Mouse (Mus musculus) spleen, adult 12 weeks (tissue): Measurements from ENCODE around the gene Tmem106c.

Experiments
- DNase-seq: peaks from one replicate; pipeline ENCODE4 v3.0.0; 2022; ENCODE audit warnings: low spot score

Gene Tmem106c

GRCm38 (mm10) chr15:97963989-97964835 is at the start of gene Tmem106c:
TSS of gene Tmem106c (plus strand) at chr15:97964200.
- DNase-seq, result peak; percentile 90

- no peak for DNase-seq
Observed at GRCm38 (mm10) chr15:97914331-97914747, 49.7 kb upstream of the Tmem106c start.

DNA sequence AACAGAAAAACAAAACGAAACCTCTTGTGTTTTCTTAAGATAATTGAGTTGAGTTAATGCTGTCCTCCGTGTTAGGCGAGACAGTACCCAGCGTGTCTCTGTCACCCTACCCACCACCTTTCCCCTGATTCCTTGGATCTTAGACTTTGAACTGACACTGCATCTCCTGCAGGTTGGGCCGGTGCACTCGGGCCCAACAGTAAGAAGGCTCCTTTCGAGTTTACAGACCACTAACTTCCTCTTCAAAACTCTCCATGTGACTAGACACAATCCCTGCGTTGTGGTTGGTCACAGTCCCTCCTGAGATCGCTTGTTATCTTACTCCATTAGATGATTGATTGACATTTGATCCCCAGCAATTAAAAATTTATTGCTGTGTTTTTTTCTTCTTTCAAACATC is 46.0 kb upstream of the Tmem106c start:
- DNase-seq, result no peak

DNA sequence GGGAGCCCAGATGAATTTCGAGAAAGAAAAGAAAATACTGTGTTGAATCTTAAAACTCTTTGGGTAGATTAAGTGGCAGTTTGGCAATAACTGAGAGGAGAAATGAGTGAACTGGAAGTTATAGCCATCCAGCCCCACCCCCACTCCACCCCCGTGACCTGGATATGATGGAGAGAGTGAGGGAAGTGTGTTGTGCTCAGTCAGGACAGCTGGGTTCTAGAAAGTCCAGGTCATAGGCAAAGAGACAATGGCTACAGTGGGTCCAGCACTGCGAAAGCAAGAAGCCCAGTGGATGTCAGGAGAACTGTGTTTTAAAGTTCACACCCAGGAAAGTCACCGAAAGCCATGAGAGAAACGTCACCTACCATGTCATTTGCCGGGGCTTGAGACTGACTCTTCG is 44.8 kb upstream of the Tmem106c start:
- no peak for DNase-seq

GRCm38 (mm10) chr15:97920306-97920705 is 43.7 kb upstream of the Tmem106c start:
- DNase-seq, result no peak

DNA sequence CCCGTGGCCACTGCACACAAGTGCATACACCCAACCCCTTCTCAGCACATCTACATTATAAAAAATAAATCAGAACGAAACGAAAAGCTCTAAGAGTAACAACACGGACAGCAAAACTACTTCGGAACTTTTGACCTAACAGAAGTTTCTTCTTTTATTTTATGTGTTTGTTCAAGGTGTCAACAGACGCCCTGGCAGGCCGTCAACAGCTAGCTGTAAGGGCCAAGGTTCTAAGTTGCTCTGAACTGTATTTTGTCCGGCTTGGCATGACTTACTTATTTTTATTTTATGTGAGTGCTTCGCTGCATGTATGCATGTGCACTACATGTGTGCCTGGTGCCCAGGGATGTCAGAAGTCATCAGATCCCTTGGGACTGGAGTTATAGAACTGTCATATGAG is 42.2 kb upstream of the Tmem106c start:
- DNase-seq, result no peak

DNA sequence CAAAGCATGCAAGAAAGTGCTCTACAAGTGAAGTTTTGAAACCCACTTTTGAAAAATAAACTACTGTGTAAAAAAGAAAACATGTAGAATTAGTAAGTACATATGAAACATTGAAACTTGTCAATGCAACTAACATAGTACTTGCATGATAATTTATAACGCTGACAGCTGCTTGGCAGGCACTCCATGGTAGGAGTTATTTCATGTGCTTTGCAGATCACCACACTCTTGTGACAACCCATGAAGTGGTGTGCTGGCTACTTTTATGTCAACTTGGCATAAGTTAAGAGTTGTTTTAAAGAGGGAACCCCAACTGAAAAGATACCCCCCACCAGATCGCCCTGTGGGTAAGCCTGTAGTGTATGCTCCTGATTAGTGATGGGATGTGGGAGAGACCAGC is 41.6 kb upstream of the Tmem106c start:
- no peak for DNase-seq

DNA sequence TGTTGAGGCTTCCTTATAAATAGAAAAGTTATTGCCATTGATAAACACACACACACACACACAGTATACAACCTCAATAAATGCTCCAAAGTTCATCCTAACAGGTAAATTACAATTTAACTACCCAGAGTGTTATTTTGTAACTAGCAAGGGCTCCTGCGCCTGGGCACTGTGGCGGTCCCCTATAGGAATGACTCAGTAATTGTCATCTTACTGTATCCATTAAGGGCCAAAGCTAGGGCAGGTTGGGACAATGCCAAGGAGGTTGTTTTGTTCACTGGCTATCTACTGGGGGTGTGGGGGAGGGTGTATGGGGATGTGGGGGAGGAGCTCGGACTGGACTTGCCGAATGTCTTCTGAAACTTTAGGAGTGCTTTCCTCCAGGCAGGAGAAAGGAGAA is 37.0 kb upstream of the Tmem106c start:
- DNase-seq, result no peak

DNA sequence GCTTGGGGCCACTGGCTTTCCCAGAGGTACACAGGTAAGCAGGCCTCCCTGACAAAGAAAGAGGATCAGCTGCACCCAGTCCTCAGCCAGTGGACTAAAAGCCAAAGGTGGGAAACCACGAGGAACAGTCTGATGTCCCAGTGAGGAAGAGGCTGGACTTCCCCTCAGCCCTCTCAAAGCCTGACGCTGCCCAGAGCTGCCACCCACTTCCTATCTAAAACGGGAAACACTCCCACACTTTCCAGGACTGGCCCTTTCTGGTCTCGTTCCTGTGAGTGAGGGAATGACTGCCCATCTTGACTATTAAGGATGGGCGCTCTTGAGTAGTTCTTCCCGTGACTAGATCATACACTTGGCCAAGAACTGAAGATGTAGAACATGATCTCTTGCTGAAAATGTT is 36.2 kb upstream of the Tmem106c start:
- no peak for DNase-seq

DNA sequence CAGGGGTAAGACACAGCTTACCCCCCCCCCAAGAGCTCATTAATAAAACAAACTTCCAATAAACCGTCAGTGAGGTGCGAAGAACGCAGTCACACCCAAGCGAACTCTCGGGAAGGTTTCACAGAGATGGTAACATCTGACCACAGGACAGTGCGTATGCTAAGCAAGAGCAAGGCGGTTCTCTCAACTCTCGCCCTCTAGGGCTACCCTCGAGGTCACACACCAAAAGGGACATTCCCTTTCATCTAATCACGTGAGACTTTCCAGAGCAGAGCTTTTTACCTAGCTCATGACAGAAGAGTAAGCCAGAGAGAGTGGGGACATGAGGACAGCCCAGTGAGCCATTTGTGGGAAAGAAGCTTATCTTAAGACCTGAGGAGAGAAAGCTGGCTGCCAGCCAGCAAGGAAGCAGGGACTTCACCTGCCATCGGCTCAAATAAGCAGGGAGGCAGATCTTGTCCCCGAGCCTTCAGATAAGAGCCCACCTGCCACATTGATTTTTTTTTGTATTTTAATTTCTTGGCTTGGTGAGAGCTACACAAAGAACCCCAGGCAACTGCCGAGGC is 34.7 kb upstream of the Tmem106c start:
- DNase-seq, result no peak

DNA sequence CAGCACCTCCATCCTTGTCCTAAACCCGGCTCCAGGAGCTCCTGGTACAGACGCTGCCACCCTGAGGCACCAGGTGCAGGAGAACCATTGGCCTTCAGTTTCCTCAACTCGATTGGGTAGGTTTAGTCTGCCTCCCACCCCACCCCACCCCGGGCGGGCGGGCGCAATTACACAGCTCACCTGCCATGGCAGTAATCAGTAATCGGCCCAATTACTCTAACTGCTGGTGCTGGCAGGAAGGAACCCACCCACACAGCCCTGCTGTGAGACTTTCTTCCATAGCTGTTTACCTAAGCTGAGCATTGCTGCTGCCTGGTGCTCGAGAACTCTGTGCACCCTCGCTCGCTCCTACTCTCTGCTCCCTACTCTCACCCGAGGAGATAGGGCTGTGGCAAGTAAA is 31.6 kb upstream of the Tmem106c start:
- no peak for DNase-seq

DNA sequence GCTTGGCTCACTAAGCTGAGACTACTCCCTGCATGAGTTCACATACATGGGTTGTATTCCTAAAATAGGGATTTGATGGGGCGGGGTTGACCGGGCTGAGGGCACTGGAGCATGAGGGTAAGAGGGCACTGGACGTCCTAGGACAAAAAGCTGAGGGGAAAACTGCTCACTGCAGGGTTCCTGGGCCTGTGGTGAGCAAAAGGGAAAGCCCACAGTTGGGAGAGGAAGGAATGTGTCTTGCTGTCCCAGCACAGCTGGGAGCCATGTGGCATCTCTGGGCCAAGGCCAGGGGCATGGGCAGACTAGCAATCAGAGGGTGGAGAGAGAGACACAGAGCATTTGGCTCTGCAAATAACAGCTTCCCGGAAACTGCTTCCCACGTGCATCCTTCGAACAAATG is 25.4 kb upstream of the Tmem106c start:
- DNase-seq, result no peak

DNA sequence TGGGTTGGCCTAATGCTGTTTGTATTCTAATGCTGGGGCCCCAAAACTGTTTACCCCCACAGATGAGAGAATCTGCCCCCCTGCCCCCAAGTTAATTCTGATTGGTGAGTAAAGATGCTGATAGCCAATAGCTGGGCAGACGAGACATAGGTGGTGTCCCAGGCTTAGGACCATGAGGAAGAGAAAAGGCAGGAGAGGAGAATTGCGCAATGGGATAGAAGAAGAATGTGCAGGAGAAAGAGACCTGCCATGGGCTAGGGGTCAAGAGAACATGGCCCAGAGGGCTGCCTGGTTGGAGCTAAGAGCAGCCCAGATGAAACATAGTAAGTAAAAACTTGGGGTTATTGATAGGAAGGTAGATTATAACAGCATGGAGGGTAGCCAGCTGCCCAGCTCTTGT is 23.9 kb upstream of the Tmem106c start:
- DNase-seq, result no peak

DNA sequence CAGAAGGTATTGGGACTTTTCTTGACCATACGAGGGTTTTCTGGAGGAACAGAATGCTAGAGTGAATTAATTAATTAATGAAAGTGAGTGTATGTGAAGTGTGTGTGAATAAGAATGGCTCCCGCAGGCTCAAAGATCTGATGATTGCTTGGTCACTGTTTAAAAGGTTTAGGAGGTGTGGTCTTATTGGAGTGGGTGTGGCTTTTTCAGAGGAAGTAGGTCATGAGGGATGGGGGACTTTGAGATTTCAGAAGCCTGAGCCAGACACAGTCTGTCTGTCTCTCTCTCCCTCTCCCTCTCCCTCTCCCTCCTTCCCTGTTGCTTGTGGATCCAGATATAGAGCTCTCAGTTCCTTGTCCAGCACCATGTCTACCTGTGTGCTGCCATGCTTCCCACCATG is 22.7 kb upstream of the Tmem106c start:
- no peak for DNase-seq

GRCm38 (mm10) chr15:97942538-97942937 is 21.5 kb upstream of the Tmem106c start:
- no peak for DNase-seq

- no peak for DNase-seq
Observed at GRCm38 (mm10) chr15:97943356-97943755, 20.6 kb upstream of the Tmem106c start.

- DNase-seq, result no peak
Observed at GRCm38 (mm10) chr15:97944919-97945574, 19.0 kb upstream of the Tmem106c start.

DNA sequence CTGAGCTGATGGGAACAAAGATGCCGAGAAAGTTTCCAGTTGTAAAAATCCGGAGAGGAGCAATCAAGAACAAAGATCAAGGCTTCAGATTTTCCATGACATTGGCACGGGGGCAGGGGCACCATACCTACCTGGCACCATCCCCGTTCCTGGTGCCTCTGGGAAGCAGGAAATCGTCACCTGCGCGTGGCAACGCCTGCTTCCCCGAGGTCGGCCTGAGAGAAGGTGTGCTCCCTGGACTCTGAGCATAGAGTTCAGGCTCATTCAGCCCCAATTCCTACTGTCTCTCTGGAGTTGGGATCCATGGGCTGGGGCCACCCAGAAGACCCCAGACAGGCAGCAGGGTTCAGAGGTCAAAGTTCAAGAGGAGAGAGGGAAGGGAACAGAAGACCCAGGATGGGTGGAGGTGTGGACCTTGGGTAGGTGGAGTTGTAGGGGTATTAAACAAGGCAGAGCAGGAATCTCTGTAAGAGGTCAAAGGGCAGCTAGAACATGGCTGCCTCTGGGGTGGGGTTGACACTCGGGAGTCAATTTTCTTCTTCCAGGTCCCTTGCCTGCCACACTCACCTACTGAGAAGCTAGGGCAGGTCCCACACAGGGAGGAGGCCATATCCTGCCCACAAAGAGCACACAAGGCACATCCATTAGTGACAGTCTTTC is 18.2 kb upstream of the Tmem106c start:
- no peak for DNase-seq

DNA sequence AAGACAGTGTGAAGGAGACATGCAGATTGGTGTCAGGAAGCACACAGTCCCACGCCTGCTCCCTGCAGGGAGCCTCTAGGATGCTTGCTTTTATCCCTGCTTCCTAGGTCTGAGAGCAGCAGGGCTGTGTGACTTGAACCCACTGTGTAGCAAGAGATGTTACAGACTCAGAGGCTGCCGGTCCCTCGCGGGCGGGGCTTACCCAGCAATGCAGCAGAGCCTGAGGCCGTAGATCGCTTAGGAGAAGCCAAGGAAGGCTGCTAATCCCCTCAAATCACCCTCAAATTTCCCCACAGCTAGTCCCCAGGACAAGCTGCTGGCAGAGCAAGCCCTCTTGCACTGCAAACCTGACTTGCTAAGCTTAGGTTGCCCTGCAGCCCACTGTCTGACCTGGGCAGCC is 15.3 kb upstream of the Tmem106c start:
- DNase-seq, result no peak

DNA sequence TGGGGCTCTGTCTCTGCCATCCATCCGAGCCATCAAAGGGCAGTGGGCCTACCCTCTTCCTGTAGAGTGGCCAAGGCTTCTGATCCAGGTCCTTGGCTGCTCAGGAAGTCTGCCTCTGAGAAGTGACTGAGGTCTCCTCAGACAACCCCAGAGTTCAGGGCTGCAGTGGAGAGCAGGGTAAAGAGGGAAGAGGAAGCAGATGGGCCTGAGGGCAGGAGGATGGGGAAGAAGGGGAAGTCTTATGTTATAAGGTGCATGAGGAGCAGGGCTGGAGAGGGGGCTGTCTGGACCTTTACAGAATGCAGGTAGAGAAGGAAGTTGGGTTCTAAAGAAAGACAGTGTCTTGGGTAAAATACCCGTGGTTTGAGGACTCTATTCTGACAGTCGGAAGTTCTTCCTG is 14.3 kb upstream of the Tmem106c start:
- no peak for DNase-seq

DNA sequence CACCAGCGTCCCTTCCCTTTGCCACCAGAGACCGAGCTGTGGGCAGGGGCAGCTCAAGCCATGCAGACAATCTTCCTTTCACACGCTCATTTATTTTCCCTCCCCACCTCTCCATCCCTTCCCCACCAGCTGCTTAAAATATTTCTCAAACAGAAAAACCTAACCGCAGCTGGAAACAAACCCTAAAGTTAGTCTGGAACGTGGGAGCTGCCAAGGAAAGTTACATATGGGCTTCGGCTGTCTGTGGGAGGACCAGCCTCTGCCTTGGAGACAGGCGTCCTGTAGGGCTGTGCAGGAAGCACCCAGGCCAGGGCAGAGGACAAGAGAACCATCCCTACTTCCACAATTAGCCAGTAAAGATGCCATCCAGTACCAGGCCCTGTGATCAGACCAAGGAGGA is 13.8 kb upstream of the Tmem106c start:
- DNase-seq, result no peak

DNA sequence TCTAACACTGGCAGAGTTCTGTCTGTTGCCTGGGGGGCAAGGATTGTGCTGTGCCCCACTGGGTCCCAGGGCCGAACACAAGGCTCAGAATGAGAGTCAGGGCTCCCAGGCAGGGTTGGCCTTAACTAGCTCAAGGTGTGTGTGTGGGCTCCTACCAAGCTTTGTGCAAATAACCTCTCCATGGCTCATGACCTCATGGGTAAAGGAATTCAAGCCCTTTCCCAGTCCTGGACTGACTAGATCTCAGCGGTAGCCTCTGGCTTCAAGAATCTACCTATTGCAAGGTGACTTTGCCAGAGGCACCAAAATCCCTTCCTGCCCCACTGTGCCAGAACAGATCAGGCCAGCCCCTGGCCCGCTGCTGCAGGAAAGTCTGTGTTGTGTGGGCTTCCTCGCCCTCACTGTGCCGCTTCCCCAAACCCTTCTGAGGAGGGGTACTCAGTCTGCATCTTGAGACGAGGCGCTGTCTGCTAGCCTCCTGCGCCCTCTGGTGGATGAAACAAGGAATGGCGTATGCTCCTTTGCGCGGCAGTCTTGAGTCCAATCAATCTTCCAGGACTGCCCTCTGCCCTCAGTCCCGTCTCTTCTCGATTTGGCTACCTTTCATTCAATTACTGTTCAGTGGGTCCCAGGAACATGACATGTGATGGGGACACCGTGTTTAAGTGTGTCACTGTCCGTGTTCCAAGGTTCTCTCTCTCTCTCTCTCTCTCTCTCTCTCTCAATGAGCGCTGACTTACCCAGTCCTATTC is 11.7 kb upstream of the Tmem106c start:
- peak; percentile 37 for DNase-seq
